Mouse (Mus musculus) left cerebral cortex, postnatal 25 days (tissue): ENCODE data around the gene Slc7a4. TPM values are rescaled to one million over a fixed set of nuclear protein-coding genes. Genes with fewer than 3 reads are reported as not detected.

ENCODE experiments used
- DNase-seq, 2 experiments: peaks; one replicate each; pipeline ENCODE4 v3.0.0; 2022; ENCODE audit warnings: low spot score in 2 of 2, mixed read lengths in 1 of 2
- intact Hi-C: fragments of 180-260 bp; cut with DNase I; formaldehyde crosslinking; loops from one replicate; pipeline ENCODE4 v1.15.1; 2025
- total RNA-seq, 2 experiments: library from RNA; stranded (reverse); gene quantifications; 2 replicates each; pipeline ENCODE4 v1.2.3; 2021

The Slc7a4 gene
- total RNA-seq, 2 experiments from 2014 or later, result 83.2 to 87.4 TPM

DNA sequence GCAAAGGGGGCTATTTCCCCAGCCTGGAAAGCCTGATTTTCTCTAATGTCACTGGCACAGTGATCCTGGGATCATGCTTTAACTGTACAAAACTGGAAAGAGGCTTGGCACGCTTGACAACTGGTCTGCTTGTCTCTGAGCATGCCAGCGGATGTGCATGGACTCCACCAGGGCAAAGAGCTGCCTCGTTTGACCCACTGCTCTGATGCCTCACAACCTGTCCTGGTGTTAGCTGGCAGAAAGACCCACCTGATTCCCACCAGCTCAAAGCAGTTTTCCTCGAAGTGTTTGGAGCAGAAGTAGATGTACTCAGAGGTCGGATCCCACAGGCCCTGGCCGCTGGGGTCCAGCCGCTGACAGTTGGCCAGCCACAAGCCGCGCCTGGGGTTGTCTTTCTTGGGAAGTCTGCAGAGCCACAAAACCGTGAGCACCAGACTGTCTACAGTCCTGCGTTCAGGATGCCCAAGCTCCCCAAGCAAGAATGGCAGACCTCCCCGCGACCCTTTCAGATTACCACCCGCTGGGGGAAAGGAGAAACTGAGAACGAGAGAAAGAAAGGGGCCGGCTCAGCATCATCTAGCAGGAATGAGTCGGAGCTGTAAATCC lies 52.9 kb downstream of the Slc7a4 start:
- intact Hi-C loops, result loop anchor here (5.0 kb wide), 1 partner anchor 123 kb away; the partner anchor contains the start of genes Pi4ka and Snap29
- DNase-seq, result no peak

GRCm38 (mm10) chr16:17528276-17528675 lies 54.7 kb downstream of the Slc7a4 start:
- DNase-seq, result no peak
- intact Hi-C loops, result no loop called here

GRCm38 (mm10) chr16:17527606-17528005 lies 55.4 kb downstream of the Slc7a4 start:
- DNase-seq, result no peak
- intact Hi-C loops, result no loop called here

GRCm38 (mm10) chr16:17526223-17526622 lies 56.8 kb downstream of the Slc7a4 start:
- DNase-seq, result no peak
- intact Hi-C loops, result no loop called here

- intact Hi-C loops, result no loop called here
- DNase-seq, result no peak
These were observed 57.5 kb downstream of the Slc7a4 start for GRCm38 (mm10) chr16:17525524-17525923.

DNA sequence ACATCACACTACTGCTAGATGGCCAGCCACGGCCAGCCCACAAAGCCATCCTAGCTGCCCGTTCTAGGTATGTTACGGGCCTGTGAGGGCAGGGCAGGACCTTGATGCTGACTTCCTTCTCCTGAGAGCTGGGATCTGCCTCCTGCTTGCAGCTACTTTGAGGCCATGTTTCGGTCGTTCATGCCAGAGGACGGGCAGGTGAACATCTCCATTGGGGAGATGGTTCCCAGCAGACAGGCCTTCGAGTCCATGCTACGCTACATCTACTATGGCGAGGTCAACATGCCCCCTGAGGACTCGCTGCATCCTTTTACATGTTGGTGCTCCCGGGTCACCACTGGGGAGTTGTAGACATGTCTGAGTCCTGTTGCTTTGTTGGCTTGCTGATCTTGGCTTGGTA lies 58.9 kb downstream of the Slc7a4 start:
- no peak for DNase-seq
- intact Hi-C loops, result no loop called here

Other genes starting within 250 kb of the Slc7a4 start
- gene Snap29, start 177.2 kb downstream of the Slc7a4 start, total RNA-seq, result 10 to 100 TPM; 21.5 to 23.9 TPM
- 100 to 1,000 TPM; 324 to 328 TPM for gene Pi4ka, start 176.9 kb downstream of the Slc7a4 start, total RNA-seq
- 10 to 100 TPM; 30.9 to 31.0 TPM for gene Crkl, start 131.2 kb downstream of the Slc7a4 start, total RNA-seq
- gene Aifm3, start 93.6 kb downstream of the Slc7a4 start, total RNA-seq, result 100 to 1,000 TPM in 1 of 2 experiments, 10 to 100 TPM in 1; 96.9 to 100 TPM
- gene Lztr1, start 74.5 kb downstream of the Slc7a4 start, total RNA-seq, result 100 to 1,000 TPM; 149 TPM
- gene Thap7, start 52.1 kb downstream of the Slc7a4 start, total RNA-seq, result 10 to 100 TPM; 43.7 to 45.4 TPM
- gene Lrrc74b, start 22.0 kb downstream of the Slc7a4 start, total RNA-seq, result under 1 TPM; 0.71 to 0.85 TPM
- under 1 TPM; 0.80 to 0.99 TPM for gene P2rx6, start 21.3 kb downstream of the Slc7a4 start, total RNA-seq
- gene Smpd4, start 36.1 kb upstream of the Slc7a4 start, total RNA-seq, result 10 to 100 TPM; 62.4 to 63.8 TPM
- gene Ccdc74a, start 63.3 kb upstream of the Slc7a4 start, total RNA-seq, result 10 to 100 TPM; 22.3 to 26.4 TPM
- gene Med15, start 149.7 kb upstream of the Slc7a4 start, total RNA-seq, result 10 to 100 TPM; 66.3 to 69.1 TPM
- gene Klhl22, start 176.4 kb upstream of the Slc7a4 start, total RNA-seq, result 100 to 1,000 TPM in 1 of 2 experiments, 10 to 100 TPM in 1; 87.8 to 101 TPM
- gene Scarf2, start 214.1 kb upstream of the Slc7a4 start, total RNA-seq, result 1 to 10 TPM; 2.9 to 3.2 TPM
- 1 to 10 TPM; 4.7 to 5.4 TPM for gene B830017H08Rik, start 249.9 kb upstream of the Slc7a4 start, total RNA-seq